Mouse (Mus musculus): Measurements from ENCODE around the gene Spata32.

DNA sequence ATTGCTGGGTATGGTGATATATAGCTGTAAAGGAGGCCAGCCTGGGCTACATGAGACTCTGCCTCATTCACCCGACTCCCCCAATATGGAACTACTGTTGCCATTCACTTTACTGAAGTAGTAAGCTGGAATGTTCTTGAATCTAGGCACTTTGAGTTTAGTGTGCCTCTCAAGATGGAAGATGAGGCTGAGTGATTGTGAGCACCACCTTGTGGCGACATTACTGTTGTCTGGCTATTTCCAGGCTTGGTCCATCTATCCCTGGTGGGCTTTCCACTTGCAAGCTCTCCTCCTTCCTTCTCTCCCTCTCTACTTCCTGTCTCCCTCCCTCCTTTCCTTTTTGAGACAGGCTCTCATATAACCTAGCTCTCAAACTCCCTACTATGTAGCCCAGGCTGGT lies 33.3 kb downstream of the Spata32 start:
- TF ChIP-seq CTCF (IDR thresholded peaks at IDR 0.05; ENCODE audit: borderline replicate concordance, extremely low read depth, insufficient read depth, insufficient read length), result peak; percentile 69; the same call in 1 of the 2 replicates
- TF ChIP-seq POLR2A (IDR thresholded peaks at IDR 0.05; ENCODE audit: borderline replicate concordance, extremely low read depth, insufficient read depth, insufficient read length, poor library complexity, severe bottlenecking), result no peak
